Mouse (Mus musculus) megakaryocyte progenitor cell, adult 5-6 weeks (primary cell): ENCODE results near the gene Dgke. TPM values are rescaled to one million over a fixed set of nuclear protein-coding genes. Genes with fewer than 3 reads are reported as not detected.

ENCODE experiments used
- total RNA-seq, 2 experiments: library from RNA; stranded (forward) in 1 of 2; stranded (reverse) in 1 of 2; fragments of 157-497, 149-512 nt in 1 of 2; fragments of 200-1000 nt in 1 of 2; gene quantifications; 2 replicates each; pipeline versions ENCODE4 v1.2.3 to v1.2.4; 2015 to 2017

Gene Dgke
- total RNA-seq, 2 experiments from 2014 or later = 3.6 to 4.6 TPM

Other genes starting within 250 kb of the Dgke start
- gene Akap1, start 202.3 kb downstream of the Dgke start, total RNA-seq (2015) = 8.9 and 9.5 TPM in 2 replicates
- 22.4 and 24.0 TPM in 2 replicates for gene Akap1, start 202.3 kb downstream of the Dgke start, total RNA-seq (2017)
- 25.0 and 25.4 TPM in 2 replicates for gene Scpep1, start 111.4 kb downstream of the Dgke start, total RNA-seq (2015)
- gene Scpep1, start 111.4 kb downstream of the Dgke start, total RNA-seq (2017) = 13.8 and 15.0 TPM in 2 replicates
- gene Elobl, start 99.9 kb downstream of the Dgke start, total RNA-seq (2015) = not detected in 2 replicates
- gene Elobl, start 99.9 kb downstream of the Dgke start, total RNA-seq (2017) = not detected in 2 replicates
- 7.6 and 10.1 TPM in 2 replicates for gene Coil, start 96.6 kb downstream of the Dgke start, total RNA-seq (2015)
- gene Coil, start 96.6 kb downstream of the Dgke start, total RNA-seq (2017) = 11.2 and 11.7 TPM in 2 replicates
- gene Trim25, start 67.5 kb downstream of the Dgke start, total RNA-seq (2015) = 22.8 and 28.2 TPM in 2 replicates
- gene Trim25, start 67.5 kb downstream of the Dgke start, total RNA-seq (2017) = 16.7 and 21.2 TPM in 2 replicates
- not detected in 2 replicates for gene Gm525, start 7.0 kb upstream of the Dgke start, total RNA-seq (2015)
- not detected in 2 replicates for gene Gm525, start 7.0 kb upstream of the Dgke start, total RNA-seq (2017)
- not detected in 2 replicates for gene Nog, start 235.5 kb upstream of the Dgke start, total RNA-seq (2015)
- not detected in 2 replicates for gene Nog, start 235.5 kb upstream of the Dgke start, total RNA-seq (2017)